Comparison of ENCODE assay signal across 24 mouse cellular contexts in genomic region chr6:145145173-145145572, GRCm38 (mm10).
"Had no signal": no experiment of that assay in that cellular context is flagged by ENCODE, and none has a peak within 500 bp of the region (broad histone marks: within the 10 kb centered on the region; RNA-seq: fewer than 3 reads in every experiment).

No protein-coding gene starts in this region.

- DNase-seq: kidney, adult 8-10 months; kidney, postnatal 10 days; kidney, postnatal 36 days; layer of hippocampus, postnatal 36 days; left cerebral cortex, postnatal 4 days; liver, postnatal 0 days; lung, embryonic 14.5 days; right cerebral cortex, adult 18-20 months; right cerebral cortex, postnatal 14 days; right cerebral cortex, postnatal 4 days; thymus, adult 18-20 months; thymus, postnatal 14 days; thymus, postnatal 4 days had no signal

- H3K27ac ChIP-seq: kidney, embryonic 15.5 days; limb, embryonic 12.5 days; limb, embryonic 15.5 days; liver, embryonic 14.5 days; macrophage; midbrain, embryonic 12.5 days; midbrain, embryonic 15.5 days; neural tube, embryonic 12.5 days; neural tube, embryonic 15.5 days had no signal

- H3K4me2 ChIP-seq: kidney, embryonic 15.5 days; limb, embryonic 12.5 days; limb, embryonic 15.5 days; liver, embryonic 11.5 days; lung, embryonic 14.5 days; midbrain, embryonic 12.5 days; midbrain, embryonic 15.5 days; neural tube, embryonic 12.5 days; neural tube, embryonic 15.5 days had no signal

- H3K4me1 ChIP-seq: midbrain, embryonic 12.5 days; midbrain, embryonic 15.5 days; neural tube, embryonic 12.5 days; neural tube, embryonic 15.5 days had no signal

- H3K9ac ChIP-seq: kidney, embryonic 15.5 days; limb, embryonic 12.5 days; limb, embryonic 15.5 days; liver, embryonic 14.5 days; liver, postnatal 0 days; lung, embryonic 14.5 days; midbrain, embryonic 12.5 days; midbrain, embryonic 15.5 days; neural tube, embryonic 12.5 days; neural tube, embryonic 15.5 days had no signal

- H3K27me3 ChIP-seq: kidney, embryonic 15.5 days; limb, embryonic 15.5 days; midbrain, embryonic 12.5 days; midbrain, embryonic 15.5 days; neural tube, embryonic 12.5 days; neural tube, embryonic 15.5 days had no signal

- ATAC-seq: liver, postnatal 0 days; lung, postnatal 0 days; midbrain, embryonic 15.5 days had no signal

- H3K36me3 ChIP-seq: kidney, embryonic 15.5 days; limb, embryonic 12.5 days; limb, embryonic 15.5 days; midbrain, embryonic 12.5 days; midbrain, embryonic 15.5 days; neural tube, embryonic 12.5 days; neural tube, embryonic 15.5 days had no signal

- H3K9me3 ChIP-seq: kidney, embryonic 15.5 days; limb, embryonic 12.5 days; limb, embryonic 15.5 days; midbrain, embryonic 12.5 days; midbrain, embryonic 15.5 days; neural tube, embryonic 12.5 days; neural tube, embryonic 15.5 days had no signal

- H3K4me3 ChIP-seq: kidney, embryonic 15.5 days; limb, embryonic 12.5 days; limb, embryonic 15.5 days; midbrain, embryonic 12.5 days; midbrain, embryonic 15.5 days; neural tube, embryonic 12.5 days; neural tube, embryonic 15.5 days had no signal
